In the genomic region with DNA sequence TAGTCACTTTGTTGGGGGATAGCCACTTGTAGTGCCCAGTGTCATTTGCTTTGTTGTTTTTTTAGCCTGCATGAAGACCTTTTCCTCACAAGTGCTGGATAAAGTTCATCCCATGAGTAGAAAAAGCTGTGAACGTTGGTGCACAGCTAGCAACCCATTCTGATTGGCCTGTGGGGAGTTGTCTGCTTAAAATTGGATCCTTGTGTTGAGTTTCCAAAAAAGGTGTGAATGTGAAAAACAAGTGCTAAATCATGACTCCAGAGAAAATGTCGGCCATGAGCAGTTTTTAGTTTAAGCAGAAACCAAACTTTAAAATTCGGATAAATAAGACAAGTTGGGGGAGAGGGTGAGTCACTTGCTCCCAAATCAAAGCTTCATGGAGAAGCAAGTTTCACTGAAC, we compare ENCODE assay signal across 19 mouse cellular contexts.
"Had no signal": no experiment of that assay in that cellular context is flagged by ENCODE, and none has a peak within 500 bp of the region (broad histone marks: within the 10 kb centered on the region; RNA-seq: fewer than 3 reads in every experiment).

No protein-coding gene starts in this region.

- H3K27me3 ChIP-seq: limb, embryonic 12.5 days; limb, embryonic 15.5 days; midbrain, embryonic 12.5 days; midbrain, embryonic 15.5 days; stomach, embryonic 15.5 days had no signal

- H3K4me1 ChIP-seq: limb, embryonic 15.5 days; midbrain, embryonic 15.5 days; stomach, embryonic 15.5 days had no signal

- H3K9ac ChIP-seq: limb, embryonic 12.5 days; limb, embryonic 15.5 days; liver, embryonic 14.5 days; liver, postnatal 0 days; lung, embryonic 14.5 days; midbrain, embryonic 12.5 days; midbrain, embryonic 15.5 days; stomach, embryonic 15.5 days had no signal

- H3K4me3 ChIP-seq: limb, embryonic 12.5 days; limb, embryonic 15.5 days; midbrain, embryonic 12.5 days; midbrain, embryonic 15.5 days; myocyte; stomach, embryonic 15.5 days had no signal

- H3K9me3 ChIP-seq: limb, embryonic 12.5 days; limb, embryonic 15.5 days; midbrain, embryonic 12.5 days; midbrain, embryonic 15.5 days; stomach, embryonic 15.5 days had no signal

- H3K36me3 ChIP-seq: limb, embryonic 15.5 days; midbrain, embryonic 12.5 days; midbrain, embryonic 15.5 days; stomach, embryonic 15.5 days had no signal

- ATAC-seq: liver, postnatal 0 days; lung, postnatal 0 days; midbrain, embryonic 15.5 days had no signal

- H3K27ac ChIP-seq: limb, embryonic 12.5 days; limb, embryonic 15.5 days; liver, embryonic 14.5 days; macrophage; midbrain, embryonic 12.5 days; midbrain, embryonic 15.5 days; stomach, embryonic 15.5 days had no signal

- DNase-seq: kidney, adult 18-20 months; kidney, adult 9 months; kidney, postnatal 14 days; kidney, postnatal 4 days; left cerebral cortex, postnatal 4 days; liver, postnatal 0 days; lung, embryonic 14.5 days; thymus, adult 18-20 months; thymus, postnatal 36 days had no signal

- H3K4me2 ChIP-seq: limb, embryonic 12.5 days; limb, embryonic 15.5 days; liver, embryonic 11.5 days; lung, embryonic 14.5 days; midbrain, embryonic 12.5 days; midbrain, embryonic 15.5 days; stomach, embryonic 15.5 days had no signal
